Mouse (Mus musculus): Measurements from ENCODE around the gene Gm5460. TPM values are rescaled to one million over a fixed set of nuclear protein-coding genes. Genes with fewer than 3 reads are reported as not detected.

Gm5460 gene
- polyA plus RNA-seq, 1 experiment from 2014 or later: not detected

DNA sequence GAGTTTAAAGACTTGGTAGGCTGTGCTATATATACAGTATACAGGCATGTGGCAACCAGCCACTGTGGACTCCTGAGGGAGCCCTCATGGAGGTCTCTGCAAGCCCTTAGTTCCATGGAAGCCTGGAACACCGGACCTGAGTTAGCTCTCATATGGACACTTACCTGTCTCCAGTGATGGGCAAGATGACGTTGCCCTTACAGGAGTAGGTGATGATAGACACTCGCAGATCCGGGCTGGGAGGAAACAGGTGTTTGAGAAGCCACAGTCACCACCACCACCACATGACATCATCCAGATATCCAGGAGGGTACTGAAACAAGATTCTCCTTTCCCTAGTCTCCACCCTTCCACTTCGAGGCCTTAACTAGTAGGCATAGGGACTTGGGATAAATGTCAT lies 14.2 kb upstream of the Gm5460 start:
- Histone ChIP-seq H3K27me3 (peaks cover 3% of the 10 kb centered on the region; the same call in 1 of the 2 replicates), H3K4me3 (no peak overlapping the region), H3K36me3 (no peaks in the 10 kb centered on the region), H3K27ac (no peak overlapping the region), H3K9ac (no peak overlapping the region), H3K9me3 (no peaks in the 10 kb centered on the region), H3K4me1 (0 out of 2 replicates have a peak, but pooled peaks cover 3% of the 10 kb centered on the region), H3K4me2 (replicated peaks) (no peak overlapping the region)
- WGBS: 86% methylated on average over 5 of the region's 5 CpGs
- ATAC-seq (ENCODE audit: insufficient number of reproducible peaks, insufficient read depth, low FRiP score, low TSS enrichment): no peak

DNA sequence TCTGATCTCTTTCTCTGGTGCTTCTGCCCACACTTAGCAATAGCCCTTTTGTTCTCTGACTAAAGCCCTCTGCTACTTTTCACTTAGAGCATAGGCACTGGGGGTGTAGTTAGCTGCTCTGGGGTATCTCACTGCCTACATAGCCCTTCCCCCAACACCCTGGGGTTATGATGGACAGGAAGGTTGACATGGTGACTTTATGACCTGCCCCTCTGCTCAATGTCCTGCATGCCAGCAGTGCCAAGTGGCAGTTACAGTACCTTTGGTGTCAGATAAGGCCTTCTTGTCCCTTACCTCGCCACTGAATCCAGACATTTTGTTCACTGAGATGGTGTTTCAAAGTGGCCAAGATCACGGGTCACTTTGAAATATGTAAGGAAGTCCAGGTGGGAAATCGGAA lies 1.5 kb upstream of the Gm5460 start, which contains the start of gene Gm30083:
Gm30083 (minus strand) TSS at position 120 of the 400 bp plus-strand sequence.
- Histone ChIP-seq H3K4me3 (no peak within 1 kb of the TSS), H3K36me3 (no peaks in the 10 kb centered on the region), H3K27me3 (no peaks in the 10 kb centered on the region), H3K9me3 (no peaks in the 10 kb centered on the region), H3K27ac (no peak within 1 kb of the TSS), H3K4me1 (no peaks in the 10 kb centered on the region), H3K9ac (no peak within 1 kb of the TSS), H3K4me2 (replicated peaks) (no peak within 1 kb of the TSS)
- WGBS: 85% methylated on average over 3 of the region's 3 CpGs
- no peak for ATAC-seq (ENCODE audit: insufficient number of reproducible peaks, insufficient read depth, low FRiP score, low TSS enrichment)

DNA sequence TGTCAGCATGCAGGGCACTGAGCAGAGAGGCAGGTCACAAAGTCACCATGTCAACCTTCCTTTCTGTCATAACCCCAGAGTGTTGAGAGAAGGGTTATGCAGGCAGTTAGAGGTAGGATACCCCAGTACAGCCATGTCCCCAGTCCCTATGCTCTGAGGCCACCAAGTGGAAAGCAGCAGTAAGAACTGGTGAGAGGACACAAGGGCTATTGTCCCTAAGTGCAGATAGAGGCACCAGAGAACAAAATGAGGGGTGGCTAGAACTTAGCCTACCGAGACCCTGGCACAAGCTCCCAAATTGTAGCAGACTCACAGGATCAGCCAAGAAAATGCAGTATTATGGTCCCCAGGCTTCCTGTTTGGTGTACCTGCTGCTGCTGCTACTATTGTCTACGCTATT lies 380 bp downstream of the Gm5460 start:
- H3K36me3 ChIP-seq: no peaks in the 10 kb centered on the region
- H3K4me2 ChIP-seq (replicated peaks): no peak overlapping the region
- 88% methylated on average over 2 of the region's 2 CpGs for WGBS
- H3K4me3 ChIP-seq: no peak overlapping the region
- H3K9ac ChIP-seq: no peak overlapping the region
- H3K27me3 ChIP-seq: no peaks in the 10 kb centered on the region
- H3K9me3 ChIP-seq: no peaks in the 10 kb centered on the region
- no peak overlapping the region for H3K27ac ChIP-seq
- no peaks in the 10 kb centered on the region for H3K4me1 ChIP-seq
- ATAC-seq (ENCODE audit: insufficient number of reproducible peaks, insufficient read depth, low FRiP score, low TSS enrichment): no peak

DNA sequence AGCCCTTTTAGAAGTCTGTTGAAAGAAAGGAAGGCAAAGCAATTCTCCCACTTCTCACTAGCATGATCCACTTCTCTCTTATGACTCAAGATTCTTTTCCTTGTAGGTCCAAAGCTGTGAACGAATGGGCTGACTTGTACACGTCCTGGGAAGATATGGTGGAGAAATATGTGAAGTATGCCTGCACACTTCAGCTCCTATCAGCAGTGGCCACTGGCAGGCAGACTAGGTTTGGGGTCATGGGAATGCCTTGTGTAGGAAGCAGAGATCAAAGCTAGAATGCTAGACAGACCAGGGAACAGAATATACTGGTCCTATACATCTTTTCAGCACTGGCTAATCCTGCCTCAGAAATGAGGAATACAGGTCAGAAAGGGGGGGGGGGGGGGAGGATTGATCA lies 10.2 kb downstream of the Gm5460 start:
- Histone ChIP-seq H3K9ac (no peak overlapping the region), H3K4me2 (replicated peaks) (no peak overlapping the region), H3K36me3 (no peaks in the 10 kb centered on the region), H3K27ac (no peak overlapping the region), H3K27me3 (no peaks in the 10 kb centered on the region), H3K4me1 (no peaks in the 10 kb centered on the region), H3K4me3 (no peak overlapping the region), H3K9me3 (no peaks in the 10 kb centered on the region)
- WGBS: 64% methylated on average over 2 of the region's 2 CpGs
- no peak for ATAC-seq (ENCODE audit: insufficient number of reproducible peaks, insufficient read depth, low FRiP score, low TSS enrichment)

DNA sequence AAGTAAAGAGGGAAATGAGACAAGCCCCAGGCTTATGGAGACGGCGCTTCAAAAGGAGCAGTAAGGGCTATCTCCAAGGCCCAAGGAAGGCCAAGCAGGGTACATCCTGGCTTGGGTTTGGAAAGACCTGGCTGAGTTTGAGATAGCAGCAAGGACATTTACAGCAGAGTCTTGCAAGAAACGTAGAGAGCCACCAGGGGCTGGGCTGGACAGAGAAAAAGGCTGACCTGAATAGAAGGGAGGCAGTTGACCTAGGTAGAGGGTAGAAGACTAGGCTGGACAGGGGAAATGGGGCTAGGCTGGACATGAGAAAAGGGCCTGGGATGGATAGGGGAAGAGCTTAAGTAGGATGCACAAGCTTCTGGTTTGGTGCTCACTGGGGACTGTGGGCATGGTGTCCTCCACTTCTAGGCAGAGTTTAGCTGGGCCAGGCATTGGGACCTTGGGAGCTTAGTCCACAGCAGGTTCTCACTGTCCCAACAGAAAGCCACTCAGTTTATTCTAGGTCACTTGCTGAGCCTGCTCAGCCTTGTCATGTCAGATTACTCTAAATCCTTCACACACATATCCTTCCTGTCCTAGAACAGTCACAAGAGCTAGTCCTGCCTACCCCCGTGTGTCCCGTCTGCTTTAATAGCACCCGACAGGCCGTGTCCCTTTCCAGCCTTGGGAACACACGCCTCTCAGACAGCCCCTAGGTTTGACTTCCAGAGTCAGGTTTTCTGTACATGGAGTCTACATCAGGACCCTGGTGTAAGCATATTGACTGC lies 17.5 kb downstream of the Gm5460 start:
- 82% methylated on average over 8 of the region's 8 CpGs for WGBS
- Histone ChIP-seq H3K9me3 (no peaks in the 10 kb centered on the region), H3K27me3 (no peaks in the 10 kb centered on the region), H3K4me1 (no peaks in the 10 kb centered on the region), H3K9ac (no peak overlapping the region), H3K4me2 (replicated peaks) (no peak overlapping the region), H3K27ac (no peak overlapping the region), H3K36me3 (no peaks in the 10 kb centered on the region), H3K4me3 (no peak overlapping the region)
- ATAC-seq (ENCODE audit: insufficient number of reproducible peaks, insufficient read depth, low FRiP score, low TSS enrichment): no peak

DNA sequence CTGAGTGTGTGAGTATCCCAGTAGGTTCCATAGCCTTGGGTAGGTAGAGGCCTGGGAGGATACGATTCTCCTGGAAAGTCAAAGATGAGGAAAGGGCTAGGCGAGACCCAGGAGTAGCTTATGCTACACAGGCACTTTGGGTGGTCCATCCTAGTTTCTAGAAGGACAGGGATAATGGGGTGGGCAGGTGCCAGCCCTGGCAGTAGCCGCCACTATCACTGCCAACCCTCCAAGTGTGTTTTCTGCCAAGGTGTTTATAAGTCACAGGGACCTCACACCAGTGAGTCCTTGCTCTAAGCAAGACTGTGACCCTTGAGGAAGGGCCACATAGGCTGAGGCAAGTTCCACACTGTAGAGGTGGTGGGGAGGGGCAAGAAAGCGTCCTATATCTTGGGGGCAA lies 24.7 kb downstream of the Gm5460 start:
- H3K4me1 ChIP-seq: no peaks in the 10 kb centered on the region
- H3K27ac ChIP-seq: no peak overlapping the region
- H3K9ac ChIP-seq: no peak overlapping the region
- no peak overlapping the region for H3K4me2 ChIP-seq (replicated peaks)
- ATAC-seq (ENCODE audit: insufficient number of reproducible peaks, insufficient read depth, low FRiP score, low TSS enrichment): no peak
- no peaks in the 10 kb centered on the region for H3K36me3 ChIP-seq
- 77% methylated on average over 4 of the region's 4 CpGs for WGBS
- no peaks in the 10 kb centered on the region for H3K27me3 ChIP-seq
- H3K9me3 ChIP-seq: no peaks in the 10 kb centered on the region
- no peak overlapping the region for H3K4me3 ChIP-seq

DNA sequence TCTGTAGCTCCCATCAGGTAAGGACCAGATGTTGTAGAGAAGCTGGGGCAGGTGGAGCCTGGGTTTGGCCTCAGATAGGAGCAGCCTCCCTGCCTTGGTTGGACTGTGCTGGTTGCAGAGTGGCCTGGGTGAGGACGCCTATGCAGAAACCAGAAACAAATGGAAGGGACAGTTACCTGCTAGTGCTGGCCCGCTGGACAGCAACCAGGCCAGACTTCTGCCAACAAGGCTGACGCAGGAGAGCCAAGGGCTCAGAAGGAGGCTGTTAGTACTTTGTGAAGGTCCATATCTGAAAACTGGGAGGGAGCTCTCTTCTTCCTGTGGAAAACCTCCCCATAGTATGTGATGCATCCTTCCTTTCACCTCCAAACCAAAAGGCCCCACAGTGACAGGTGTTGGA lies 26.8 kb downstream of the Gm5460 start:
- no peak overlapping the region for H3K4me3 ChIP-seq

DNA sequence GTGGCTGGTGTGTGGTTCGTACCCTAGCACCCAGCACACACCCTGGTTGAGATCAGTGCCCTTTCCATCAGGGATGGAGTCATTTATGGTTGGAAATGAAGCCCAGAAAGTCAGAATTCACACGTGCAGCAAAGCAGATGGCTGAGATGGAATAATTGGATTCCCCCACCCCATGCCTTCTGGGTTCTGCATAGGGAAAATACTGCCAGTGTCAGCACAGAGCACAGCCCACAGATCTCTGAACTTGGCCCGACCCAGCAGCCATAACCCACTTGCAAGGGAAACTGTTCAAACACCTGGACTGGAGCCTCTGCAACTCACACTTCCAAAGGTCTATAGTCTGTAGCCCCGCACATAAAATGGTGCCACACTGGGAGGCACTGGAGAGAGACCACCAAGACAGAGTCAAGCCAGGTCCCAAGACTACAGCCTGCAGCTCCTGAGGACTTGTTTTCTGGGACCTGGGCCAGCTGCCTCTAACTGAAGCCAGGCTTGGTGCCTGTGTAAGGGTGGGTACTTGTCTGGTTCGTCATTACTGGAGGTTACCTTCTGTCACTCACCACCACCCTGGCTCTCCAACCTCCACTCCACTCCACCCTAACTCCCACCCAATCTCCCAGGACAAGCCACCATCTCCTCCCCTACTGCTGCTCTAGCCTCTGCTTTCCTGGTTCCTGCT lies 33.7 kb downstream of the Gm5460 start:
- 72% methylated on average over 5 of the region's 5 CpGs for WGBS
- Histone ChIP-seq H3K4me2 (replicated peaks) (no peak overlapping the region), H3K4me3 (no peak overlapping the region), H3K27ac (no peak overlapping the region), H3K9ac (no peak overlapping the region), H3K9me3 (no peaks in the 10 kb centered on the region), H3K27me3 (no peaks in the 10 kb centered on the region), H3K4me1 (no peaks in the 10 kb centered on the region), H3K36me3 (no peaks in the 10 kb centered on the region)
- ATAC-seq (ENCODE audit: insufficient number of reproducible peaks, insufficient read depth, low FRiP score, low TSS enrichment): no peak

More for the DNA sequence above, 26.8 kb downstream of the Gm5460 start:
- no peak overlapping the region for H3K4me2 ChIP-seq (replicated peaks)
- H3K9me3 ChIP-seq: no peaks in the 10 kb centered on the region
- H3K27me3 ChIP-seq: no peaks in the 10 kb centered on the region
- no peaks in the 10 kb centered on the region for H3K4me1 ChIP-seq
- H3K27ac ChIP-seq: no peak overlapping the region
- H3K36me3 ChIP-seq: no peaks in the 10 kb centered on the region
- 49% methylated on average over 3 of the region's 3 CpGs for WGBS
- no peak for ATAC-seq (ENCODE audit: insufficient number of reproducible peaks, insufficient read depth, low FRiP score, low TSS enrichment)
- H3K9ac ChIP-seq: no peak overlapping the region

DNA sequence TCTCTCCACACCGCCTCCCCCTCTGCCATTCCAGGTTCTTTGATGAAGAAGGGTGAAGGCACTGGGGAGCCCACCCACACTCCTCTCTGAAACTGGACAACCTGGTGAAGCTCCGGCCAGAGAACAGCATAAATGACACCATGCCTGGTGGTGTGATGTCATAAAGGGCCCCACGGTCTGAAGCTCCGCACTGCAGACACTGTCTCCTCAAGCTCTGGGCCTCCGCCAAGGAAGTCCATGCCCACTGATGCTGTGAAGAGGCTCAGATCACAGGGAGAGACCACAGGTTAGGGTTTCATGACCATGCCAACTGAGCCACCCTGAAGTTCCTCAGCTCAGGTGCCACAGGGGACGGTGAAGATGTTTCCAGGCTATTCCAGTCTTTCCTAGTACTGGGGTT lies 36.0 kb downstream of the Gm5460 start, which contains the start of gene Antxrl:
Antxrl (plus strand) TSS at position 192 of the 400 bp plus-strand sequence.
- Histone ChIP-seq H3K4me3 (no peak within 1 kb of the TSS), H3K9me3 (no peaks in the 10 kb centered on the region), H3K9ac (no peak within 1 kb of the TSS), H3K36me3 (no peaks in the 10 kb centered on the region), H3K27me3 (no peaks in the 10 kb centered on the region), H3K4me1 (no peaks in the 10 kb centered on the region), H3K27ac (no peak within 1 kb of the TSS), H3K4me2 (replicated peaks) (no peak within 1 kb of the TSS)
- ATAC-seq (ENCODE audit: insufficient number of reproducible peaks, insufficient read depth, low FRiP score, low TSS enrichment): no peak
- WGBS: 88% methylated on average over 6 of the region's 6 CpGs

DNA sequence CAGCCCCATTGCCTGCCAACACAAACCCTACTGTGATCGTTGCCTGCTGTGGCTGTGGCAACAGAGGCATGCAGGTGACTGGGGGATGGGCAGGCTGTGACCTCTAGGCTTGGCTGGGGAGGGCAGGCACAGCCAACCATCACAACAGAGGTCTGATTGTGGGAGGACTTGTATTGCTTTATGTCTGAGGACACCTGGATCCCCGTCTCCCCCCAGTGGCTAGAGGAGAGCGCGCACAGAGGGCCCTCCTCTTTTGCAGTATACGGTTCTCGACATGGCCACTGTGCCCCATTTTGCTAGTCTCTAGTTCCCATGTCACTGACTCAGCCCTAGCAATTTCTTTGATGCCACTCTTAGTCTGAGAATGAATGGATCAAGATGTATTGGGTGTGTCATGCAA lies 55.1 kb downstream of the Gm5460 start:
- WGBS: 50% methylated on average over 6 of the region's 6 CpGs
- Histone ChIP-seq H3K27ac (no peak overlapping the region), H3K9me3 (no peaks in the 10 kb centered on the region), H3K36me3 (no peaks in the 10 kb centered on the region), H3K27me3 (no peaks in the 10 kb centered on the region), H3K4me3 (no peak overlapping the region), H3K9ac (no peak overlapping the region), H3K4me1 (no peaks in the 10 kb centered on the region), H3K4me2 (replicated peaks) (no peak overlapping the region)
- no peak for ATAC-seq (ENCODE audit: insufficient number of reproducible peaks, insufficient read depth, low FRiP score, low TSS enrichment)

DNA sequence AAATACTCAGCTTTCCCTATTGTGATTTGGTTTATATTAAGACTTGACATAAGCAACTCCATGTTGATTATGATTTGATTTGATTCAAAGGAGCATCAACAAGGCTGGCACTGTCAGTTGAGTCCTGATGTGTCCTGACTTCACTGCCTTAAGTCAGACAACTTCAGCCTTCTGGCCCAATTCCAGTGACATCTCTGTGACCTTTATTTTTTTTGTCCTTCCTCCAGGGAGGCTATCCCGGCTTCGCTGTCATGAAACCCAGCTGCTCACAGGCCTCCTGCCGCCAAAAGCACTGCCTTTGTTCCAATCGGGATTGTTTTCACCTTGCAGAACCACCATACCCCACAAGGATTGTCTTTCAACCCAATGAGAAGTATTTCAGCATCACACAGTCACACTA lies 58.8 kb downstream of the Gm5460 start:
- Histone ChIP-seq H3K9ac (no peak overlapping the region), H3K36me3 (no peaks in the 10 kb centered on the region), H3K4me1 (no peaks in the 10 kb centered on the region), H3K4me3 (no peak overlapping the region), H3K9me3 (no peaks in the 10 kb centered on the region), H3K4me2 (replicated peaks) (no peak overlapping the region), H3K27me3 (0 out of 2 replicates have a peak, but pooled peaks cover 4% of the 10 kb centered on the region), H3K27ac (no peak overlapping the region)
- 29% methylated on average over 4 of the region's 4 CpGs for WGBS
- no peak for ATAC-seq (ENCODE audit: insufficient number of reproducible peaks, insufficient read depth, low FRiP score, low TSS enrichment)

DNA sequence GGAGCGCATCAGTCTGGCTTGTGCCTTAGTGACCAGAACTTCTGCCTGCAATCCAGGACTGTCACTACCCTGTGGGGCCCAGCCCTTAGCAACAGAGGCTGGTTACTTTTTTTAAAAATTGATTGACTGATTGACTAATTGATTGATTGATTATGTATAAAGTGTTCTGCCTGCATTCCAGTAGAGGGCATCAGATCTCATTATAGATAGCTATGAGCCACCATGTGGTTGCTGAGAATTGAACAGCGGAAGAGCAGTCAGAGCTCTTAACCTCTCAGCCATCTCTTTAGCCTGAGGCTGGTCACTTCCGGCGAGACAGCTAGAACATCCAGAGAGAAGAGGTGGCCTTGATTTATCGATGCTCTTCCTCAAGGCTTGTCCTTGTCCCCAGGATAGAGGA lies 60.7 kb downstream of the Gm5460 start:
- Histone ChIP-seq H3K4me3 (no peak overlapping the region), H3K9ac (no peak overlapping the region)
- ATAC-seq (ENCODE audit: insufficient number of reproducible peaks, insufficient read depth, low FRiP score, low TSS enrichment): no peak

More for the DNA sequence above, 60.7 kb downstream of the Gm5460 start:
- no peaks in the 10 kb centered on the region for H3K9me3 ChIP-seq
- H3K4me1 ChIP-seq: no peaks in the 10 kb centered on the region
- 57% methylated on average over 5 of the region's 5 CpGs for WGBS
- H3K4me2 ChIP-seq (replicated peaks): no peak overlapping the region
- no peak overlapping the region for H3K27ac ChIP-seq
- 0 out of 2 replicates have a peak, but pooled peaks cover 4% of the 10 kb centered on the region for H3K27me3 ChIP-seq
- H3K36me3 ChIP-seq: no peaks in the 10 kb centered on the region
